Mouse (Mus musculus) limb, embryonic 15.5 days (tissue): Measurements from ENCODE around the gene Fam129a. TPM values are rescaled to one million over a fixed set of nuclear protein-coding genes. Genes with fewer than 3 reads are reported as not detected.

Source experiments
- ATAC-seq: fragments of 200-750 bp; cut with Nextera tagmentation; 2 replicates; pipeline ENCODE4 v1.8.0; 2017; ENCODE audit warnings: low read depth, moderate TSS enrichment; ENCODE audit not compliant: insufficient number of reproducible peaks, low FRiP score, low TSS enrichment
- H3K27ac ChIP-seq: fragments of 300-500 bp; sonication (generic); 2 replicates; pipeline ENCODE4 v1.5.1; 2015; ENCODE audit warnings: moderate library complexity, mild to moderate bottlenecking, inconsistent platforms
- H3K27me3 ChIP-seq: fragments of 300-500 bp; sonication (generic); 2 replicates; pipeline ENCODE4 v1.6.1; 2015; ENCODE audit warnings: inconsistent platforms
- H3K36me3 ChIP-seq: fragments of 300-500 bp; sonication (generic); 2 replicates; pipeline ENCODE4 v1.6.1; 2015; ENCODE audit warnings: inconsistent platforms
- H3K4me1 ChIP-seq: fragments of 300-500 bp; sonication (generic); 2 replicates; pipeline ENCODE4 v1.6.1; 2015; ENCODE audit warnings: inconsistent platforms
- H3K4me2 ChIP-seq: fragments of 300-500 bp; sonication (generic); 2 replicates; pipeline ENCODE4 v1.6.1; 2015; ENCODE audit warnings: mild to moderate bottlenecking, inconsistent platforms
- H3K4me3 ChIP-seq: fragments of 300-500 bp; sonication (generic); 2 replicates; pipeline ENCODE4 v1.5.1; 2015; ENCODE audit warnings: mild to moderate bottlenecking, inconsistent platforms
- H3K9ac ChIP-seq: fragments of 300-500 bp; sonication (generic); 2 replicates; pipeline ENCODE4 v1.6.1; 2015; ENCODE audit warnings: inconsistent platforms
- H3K9me3 ChIP-seq: fragments of 300-500 bp; sonication (generic); 2 replicates; pipeline ENCODE4 v1.6.1; 2016; ENCODE audit warnings: inconsistent platforms
- WGBS: fragments of 180-500 bp; shearing (Covaris S2); methylation state at CpG from one replicate; pipeline ENCODE4 v1.1.7; 2015; 5-methylcytosine and 5-hydroxymethylcytosine counted together
- polyA plus RNA-seq: library from polyadenylated mRNA; unstranded; fragments of >200 nt; fragmentation: Nextera tagmentation; extraction: Ambion mirVana; gene quantifications from 2 replicates; pipeline ENCODE4 v1.2.1, GENCODE M21; 2015

Fam129a gene
- polyA plus RNA-seq, 1 experiment from 2014 or later: 24.2 TPM

- H3K4me3 ChIP-seq: no peak overlapping the region
- no peak for ATAC-seq
- no peak overlapping the region for H3K27ac ChIP-seq
- H3K4me2 ChIP-seq: no peak overlapping the region
- 76% methylated on average over 4 of the region's 4 CpGs for WGBS
- H3K4me1 ChIP-seq: peaks cover 3% of the 10 kb centered on the region; the same call in 1 of the 2 replicates
- no peak overlapping the region for H3K9ac ChIP-seq
- H3K9me3 ChIP-seq: no peaks in the 10 kb centered on the region
- no peaks in the 10 kb centered on the region for H3K27me3 ChIP-seq
- no peaks in the 10 kb centered on the region for H3K36me3 ChIP-seq
Observed at GRCm38 (mm10) chr1:151660251-151660650, 89.3 kb downstream of the Fam129a start.

DNA sequence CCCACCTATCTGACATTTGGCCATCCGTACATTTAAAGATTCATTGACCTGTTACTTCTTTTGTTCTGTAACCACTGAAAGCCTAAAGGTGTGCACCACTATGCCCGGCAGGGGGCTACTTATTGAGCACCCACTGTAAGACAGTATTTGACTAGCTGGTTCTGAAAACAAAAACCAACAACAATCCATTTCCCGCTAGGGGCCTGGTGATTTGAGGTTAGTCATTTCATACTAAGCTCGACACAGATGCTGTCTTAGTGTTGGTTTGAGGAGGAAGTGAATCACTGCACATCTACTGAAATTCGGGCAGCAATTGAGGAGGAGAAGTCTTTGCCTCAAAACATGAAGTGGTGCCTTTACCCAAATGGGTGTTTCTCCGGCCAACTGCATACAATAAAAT lies 89.9 kb downstream of the Fam129a start:
- 91% methylated on average over 6 of the region's 6 CpGs for WGBS

GRCm38 (mm10) chr1:151661684-151662439 lies 90.9 kb downstream of the Fam129a start:
- H3K9me3 ChIP-seq: no peaks in the 10 kb centered on the region
- no peak overlapping the region for H3K4me2 ChIP-seq
- peaks cover 3% of the 10 kb centered on the region; the same call in 1 of the 2 replicates for H3K4me1 ChIP-seq
- H3K27ac ChIP-seq: no peak overlapping the region
- H3K9ac ChIP-seq: no peak overlapping the region
- H3K27me3 ChIP-seq: no peaks in the 10 kb centered on the region
- no peak overlapping the region for H3K4me3 ChIP-seq
- no peaks in the 10 kb centered on the region for H3K36me3 ChIP-seq
- ATAC-seq: no peak
- 80% methylated on average over 7 of the region's 7 CpGs for WGBS

More for the DNA sequence above, 89.9 kb downstream of the Fam129a start:
- no peaks in the 10 kb centered on the region for H3K9me3 ChIP-seq
- H3K9ac ChIP-seq: no peak overlapping the region
- H3K4me1 ChIP-seq: peaks cover 3% of the 10 kb centered on the region; the same call in 1 of the 2 replicates
- no peak overlapping the region for H3K4me2 ChIP-seq
- H3K27me3 ChIP-seq: no peaks in the 10 kb centered on the region
- no peak overlapping the region for H3K27ac ChIP-seq
- no peak for ATAC-seq
- no peaks in the 10 kb centered on the region for H3K36me3 ChIP-seq
- H3K4me3 ChIP-seq: no peak overlapping the region

DNA sequence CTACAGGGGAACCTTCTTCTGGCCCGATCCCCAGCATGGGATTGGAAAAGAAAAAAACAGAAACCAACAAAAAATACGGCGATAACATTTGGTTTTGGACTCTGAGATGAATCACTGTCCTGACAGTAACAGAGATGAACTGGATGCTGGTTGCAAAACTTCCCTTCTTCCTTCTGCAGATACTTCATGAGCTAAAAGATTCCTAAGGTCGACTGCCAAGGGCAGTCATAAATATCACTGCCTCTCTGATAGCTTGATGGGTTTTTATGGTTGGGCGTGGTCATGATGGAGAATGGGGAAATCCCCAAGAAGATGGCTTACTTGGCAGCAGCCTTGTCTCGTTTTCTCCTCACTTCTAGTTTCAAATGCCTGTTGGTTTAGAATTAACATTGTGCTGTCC lies 92.0 kb downstream of the Fam129a start:
- WGBS: 53% methylated on average over 6 of the region's 6 CpGs
- no peak for ATAC-seq
- Histone ChIP-seq H3K27ac (no peak overlapping the region), H3K9me3 (no peaks in the 10 kb centered on the region), H3K36me3 (no peaks in the 10 kb centered on the region), H3K9ac (no peak overlapping the region), H3K4me1 (peaks cover 3% of the 10 kb centered on the region; the same call in 1 of the 2 replicates), H3K4me2 (no peak overlapping the region), H3K27me3 (no peaks in the 10 kb centered on the region), H3K4me3 (no peak overlapping the region)

GRCm38 (mm10) chr1:151664384-151664783 lies 93.4 kb downstream of the Fam129a start:
- Histone ChIP-seq H3K27ac (no peak overlapping the region), H3K9me3 (no peaks in the 10 kb centered on the region), H3K4me1 (no peaks in the 10 kb centered on the region), H3K4me2 (no peak overlapping the region), H3K9ac (no peak overlapping the region), H3K4me3 (no peak overlapping the region), H3K36me3 (no peaks in the 10 kb centered on the region), H3K27me3 (no peaks in the 10 kb centered on the region)
- no peak for ATAC-seq
- 88% methylated on average over 10 of the region's 10 CpGs for WGBS

- Histone ChIP-seq H3K4me1 (no peaks in the 10 kb centered on the region), H3K4me2 (no peak overlapping the region), H3K27me3 (no peaks in the 10 kb centered on the region), H3K27ac (no peak overlapping the region), H3K36me3 (no peaks in the 10 kb centered on the region), H3K9ac (no peak overlapping the region), H3K9me3 (no peaks in the 10 kb centered on the region), H3K4me3 (no peak overlapping the region)
- ATAC-seq: no peak
- 57% methylated on average over 7 of the region's 7 CpGs for WGBS
Observed at GRCm38 (mm10) chr1:151664837-151665431, 93.9 kb downstream of the Fam129a start.

DNA sequence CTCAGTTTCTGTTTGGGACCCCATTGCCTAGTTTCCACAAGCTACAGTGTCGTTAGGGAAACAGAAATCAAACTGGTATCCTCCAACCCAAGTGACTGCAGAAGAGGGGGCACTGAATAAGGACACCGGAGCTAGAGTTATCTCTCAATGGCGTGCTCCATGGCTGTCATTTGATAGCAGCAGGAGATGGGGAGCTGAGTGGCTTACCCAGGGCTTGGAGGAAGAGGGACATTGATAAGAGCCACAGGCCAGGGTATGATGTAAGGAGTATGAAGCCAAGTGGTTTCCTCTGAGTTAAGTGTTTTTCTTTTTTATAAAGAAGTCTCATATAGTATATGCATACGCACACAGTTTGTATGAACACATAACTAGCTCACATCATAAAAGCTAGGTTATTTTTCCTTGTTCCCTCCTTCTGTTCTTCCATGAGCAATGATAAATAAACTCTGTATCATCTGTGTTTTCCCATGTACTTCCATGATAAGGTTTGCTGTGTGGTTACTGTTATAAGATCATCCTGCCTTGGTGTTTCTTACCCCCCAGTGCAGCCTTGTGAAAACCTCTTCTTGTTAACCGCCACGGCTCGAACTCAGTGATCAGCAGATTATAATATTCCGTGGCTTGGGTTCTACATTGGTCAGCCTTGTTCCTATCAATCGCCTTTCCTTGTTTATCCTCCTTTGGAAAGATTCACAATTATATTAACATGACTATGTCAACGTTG lies 96.5 kb downstream of the Fam129a start:
- Histone ChIP-seq H3K9ac (no peak overlapping the region), H3K27ac (no peak overlapping the region), H3K4me2 (no peak overlapping the region), H3K27me3 (no peaks in the 10 kb centered on the region), H3K4me3 (no peak overlapping the region), H3K4me1 (no peaks in the 10 kb centered on the region), H3K9me3 (no peaks in the 10 kb centered on the region), H3K36me3 (no peaks in the 10 kb centered on the region)
- ATAC-seq: no peak
- 85% methylated on average over 10 of the region's 10 CpGs for WGBS

DNA sequence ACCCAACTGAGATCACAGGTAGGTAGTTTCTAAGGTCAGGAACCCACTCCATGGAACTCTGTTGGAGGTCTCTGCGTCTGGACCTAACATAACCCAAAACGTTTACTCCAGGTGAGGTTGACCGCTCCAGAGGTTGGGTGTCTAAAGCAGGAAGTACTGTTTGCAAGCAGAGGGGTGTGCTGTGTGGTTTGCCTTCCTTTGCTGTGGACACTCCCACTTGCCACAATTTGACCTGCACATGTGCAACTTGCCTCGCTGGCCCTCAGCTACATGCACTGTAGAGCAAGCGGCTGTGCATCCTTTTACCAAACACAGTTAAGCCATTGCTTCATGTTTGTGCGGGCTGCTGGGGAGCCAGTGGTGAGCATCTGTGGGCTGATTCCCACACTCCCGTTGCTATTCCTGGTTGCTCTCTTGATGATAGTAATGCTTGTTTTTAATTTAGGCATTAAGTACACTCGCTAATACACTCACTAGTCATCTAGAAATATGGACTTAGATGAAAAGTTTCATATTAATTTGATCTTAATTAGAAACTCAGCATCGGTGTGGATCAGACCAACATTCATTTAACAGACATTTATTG lies 99.1 kb downstream of the Fam129a start:
- Histone ChIP-seq H3K27ac (no peak overlapping the region), H3K9me3 (no peaks in the 10 kb centered on the region), H3K4me3 (no peak overlapping the region), H3K4me1 (no peaks in the 10 kb centered on the region), H3K9ac (no peak overlapping the region), H3K4me2 (no peak overlapping the region), H3K27me3 (no peaks in the 10 kb centered on the region), H3K36me3 (no peaks in the 10 kb centered on the region)
- WGBS: 82% methylated on average over 9 of the region's 9 CpGs
- no peak for ATAC-seq

GRCm38 (mm10) chr1:151675684-151676083 lies 104.7 kb downstream of the Fam129a start:
- Histone ChIP-seq H3K9ac (no peak overlapping the region), H3K27me3 (no peaks in the 10 kb centered on the region), H3K27ac (no peak overlapping the region), H3K4me1 (peaks cover 15% of the 10 kb centered on the region), H3K4me2 (no peak overlapping the region), H3K4me3 (no peak overlapping the region), H3K9me3 (no peaks in the 10 kb centered on the region), H3K36me3 (no peaks in the 10 kb centered on the region)
- 52% methylated on average over 5 of the region's 5 CpGs for WGBS
- ATAC-seq: no peak

GRCm38 (mm10) chr1:151677185-151677809 lies 106.3 kb downstream of the Fam129a start:
- no peaks in the 10 kb centered on the region for H3K36me3 ChIP-seq
- peaks cover 19% of the 10 kb centered on the region for H3K4me1 ChIP-seq
- no peaks in the 10 kb centered on the region for H3K9me3 ChIP-seq
- H3K4me2 ChIP-seq: no peak overlapping the region
- no peak for ATAC-seq
- no peak overlapping the region for H3K9ac ChIP-seq
- peak overlapping the region; percentile 69 for H3K27ac ChIP-seq
- no peaks in the 10 kb centered on the region for H3K27me3 ChIP-seq
- WGBS: 25% methylated on average over 3 of the region's 4 CpGs
- no peak overlapping the region for H3K4me3 ChIP-seq

GRCm38 (mm10) chr1:151677975-151678374 lies 107.0 kb downstream of the Fam129a start:
- 43% methylated on average over 4 of the region's 4 CpGs for WGBS
- H3K27me3 ChIP-seq: no peaks in the 10 kb centered on the region

More at GRCm38 (mm10) chr1:151677975-151678374, 107.0 kb downstream of the Fam129a start:
- Histone ChIP-seq H3K4me1 (peaks cover 19% of the 10 kb centered on the region), H3K27ac (0 out of 2 replicates have a peak overlapping the region, but pooled peaks have one; percentile 18), H3K36me3 (no peaks in the 10 kb centered on the region), H3K9ac (no peak overlapping the region), H3K4me2 (no peak overlapping the region), H3K4me3 (no peak overlapping the region), H3K9me3 (no peaks in the 10 kb centered on the region)
- no peak for ATAC-seq
